Mouse (Mus musculus): ENCODE data around the gene Rita1. TPM values are rescaled to one million over a fixed set of nuclear protein-coding genes. Genes with fewer than 3 reads are reported as not detected.

The Rita1 gene
- polyA plus RNA-seq, 1 experiment from 2014 or later, result 6.1 TPM

DNA sequence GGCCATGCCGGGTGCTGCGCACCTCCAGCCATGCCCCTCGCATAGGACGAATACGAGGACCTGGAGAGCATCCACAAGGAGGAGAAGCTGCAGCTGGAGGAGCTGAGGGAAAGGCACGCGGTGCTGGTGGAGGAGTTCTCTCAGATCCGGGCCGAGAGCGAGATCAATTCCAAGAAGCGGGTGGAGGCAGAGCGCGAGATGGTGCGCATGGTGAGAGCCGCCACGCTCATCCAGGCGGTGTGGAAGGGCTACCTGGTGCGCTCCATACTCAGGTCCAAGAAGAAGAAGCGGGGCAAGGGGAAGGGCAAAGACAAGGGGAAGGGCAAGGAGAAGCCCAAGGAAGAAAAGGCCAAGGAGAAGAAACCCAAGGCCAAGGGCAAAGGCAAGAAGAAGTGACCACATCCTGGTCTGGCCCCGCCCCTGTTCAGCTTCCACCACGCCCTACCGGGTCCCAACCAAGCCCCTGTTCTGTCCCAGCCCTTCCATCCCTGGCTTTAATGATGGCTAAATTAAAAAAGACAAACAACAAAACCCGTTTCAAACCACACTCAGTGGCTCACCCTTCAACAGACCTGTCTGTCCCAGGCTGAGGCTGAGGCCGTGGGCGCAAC is 5.7 kb downstream of the Rita1 start:
- no peak overlapping the region for H3K27ac ChIP-seq (ENCODE audit: low read depth, low read length)
- WGBS, result 75% methylated on average over 25 of the region's 25 CpGs
- TF ChIP-seq CTCF (IDR thresholded peaks at IDR 0.05; ENCODE audit: low read depth), result no peak
- ATAC-seq, result no peak
- no peak overlapping the region for H3K4me2 ChIP-seq (replicated peaks; ENCODE audit: low read depth)
- peaks cover 9% of the 10 kb centered on the region; the same call in 1 of the 2 replicates for H3K36me3 ChIP-seq (ENCODE audit: control insufficient read depth, insufficient read depth)
- no peak overlapping the region for H3K9ac ChIP-seq (ENCODE audit: low read depth, low read length)
- H3K27me3 ChIP-seq (replicated peaks; ENCODE audit: control insufficient read depth, insufficient read depth, low read length), result no peaks in the 10 kb centered on the region
- H3K9me3 ChIP-seq (ENCODE audit: control insufficient read depth), result no peaks in the 10 kb centered on the region
- H3K4me1 ChIP-seq (replicated peaks; ENCODE audit: control insufficient read depth, insufficient read depth, low read length), result no peaks in the 10 kb centered on the region
- no peak overlapping the region for H3K4me3 ChIP-seq (ENCODE audit: low read depth, low read length)

GRCm38 (mm10) chr5:120605688-120606087 is 6.7 kb downstream of the Rita1 start:
- no peaks in the 10 kb centered on the region for H3K9me3 ChIP-seq (ENCODE audit: control insufficient read depth)
- no peak overlapping the region for H3K27ac ChIP-seq (ENCODE audit: low read depth, low read length)
- ATAC-seq, result peak; percentile 60
- H3K4me1 ChIP-seq (replicated peaks; ENCODE audit: control insufficient read depth, insufficient read depth, low read length), result no peaks in the 10 kb centered on the region
- H3K4me2 ChIP-seq (replicated peaks; ENCODE audit: low read depth), result peak overlapping the region; percentile 62
- under 1% methylated on average over 8 of the region's 8 CpGs for WGBS
- no peak overlapping the region for H3K9ac ChIP-seq (ENCODE audit: low read depth, low read length)
- TF ChIP-seq CTCF (IDR thresholded peaks at IDR 0.05; ENCODE audit: low read depth), result peak; percentile 95
- H3K27me3 ChIP-seq (replicated peaks; ENCODE audit: control insufficient read depth, insufficient read depth, low read length), result no peaks in the 10 kb centered on the region
- peaks cover 9% of the 10 kb centered on the region; the same call in 1 of the 2 replicates for H3K36me3 ChIP-seq (ENCODE audit: control insufficient read depth, insufficient read depth)
- H3K4me3 ChIP-seq (ENCODE audit: low read depth, low read length), result peak overlapping the region; percentile 27

GRCm38 (mm10) chr5:120605241-120605661 is 7.1 kb downstream of the Rita1 start:
- peaks cover 9% of the 10 kb centered on the region; the same call in 1 of the 2 replicates for H3K36me3 ChIP-seq (ENCODE audit: control insufficient read depth, insufficient read depth)
- TF ChIP-seq CTCF (IDR thresholded peaks at IDR 0.05; ENCODE audit: low read depth), result no peak
- H3K4me1 ChIP-seq (replicated peaks; ENCODE audit: control insufficient read depth, insufficient read depth, low read length), result no peaks in the 10 kb centered on the region
- peak overlapping the region; percentile 11; the same call in 1 of the 2 replicates for H3K9ac ChIP-seq (ENCODE audit: low read depth, low read length)
- H3K4me3 ChIP-seq (ENCODE audit: low read depth, low read length), result peak overlapping the region; percentile 27
- 5% methylated on average over 10 of the region's 10 CpGs for WGBS
- no peaks in the 10 kb centered on the region for H3K9me3 ChIP-seq (ENCODE audit: control insufficient read depth)
- ATAC-seq, result no peak
- H3K27me3 ChIP-seq (replicated peaks; ENCODE audit: control insufficient read depth, insufficient read depth, low read length), result no peaks in the 10 kb centered on the region
- peak overlapping the region; percentile 62 for H3K4me2 ChIP-seq (replicated peaks; ENCODE audit: low read depth)
- H3K27ac ChIP-seq (ENCODE audit: low read depth, low read length), result no peak overlapping the region

DNA sequence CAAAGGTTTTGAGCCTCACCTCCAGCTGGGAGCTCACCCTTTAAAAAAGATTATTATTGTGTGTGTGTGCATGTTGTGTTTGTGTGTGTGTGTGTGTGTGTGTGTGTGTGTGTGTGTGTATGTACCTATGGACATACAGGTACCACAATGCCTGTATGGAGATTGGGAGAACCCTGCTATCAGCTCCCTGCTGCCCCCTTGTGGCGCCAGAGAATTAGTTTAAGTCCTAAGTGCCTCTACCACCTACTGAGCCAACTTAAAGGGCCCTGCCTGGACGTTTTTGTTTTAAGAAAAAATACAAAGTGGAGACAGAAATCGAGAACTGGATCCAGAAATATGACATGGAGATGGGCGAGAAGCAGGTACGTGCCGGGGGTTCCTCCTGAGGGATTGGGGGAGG is 7.5 kb downstream of the Rita1 start:
- 4% methylated on average over 6 of the region's 6 CpGs for WGBS

DNA sequence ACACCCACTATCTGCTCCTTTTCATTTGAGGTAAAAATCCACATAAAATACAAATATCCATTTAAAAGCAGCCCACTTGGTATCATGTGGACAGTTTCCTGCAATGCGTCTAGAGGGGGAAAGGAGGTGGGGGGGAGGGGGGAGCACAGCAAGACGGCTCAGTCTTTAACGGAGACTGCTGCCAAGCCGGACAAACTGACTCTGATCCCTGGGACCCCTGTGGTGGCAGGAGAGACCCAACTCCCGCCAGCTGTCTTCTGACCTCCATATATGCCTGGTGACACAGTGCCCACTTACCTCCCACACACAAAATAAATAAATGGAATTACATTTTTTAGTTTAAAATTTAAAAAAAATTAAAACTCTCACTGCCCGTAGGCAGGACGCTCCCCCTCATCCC is 8.9 kb downstream of the Rita1 start:
- Histone ChIP-seq H3K9me3 (ENCODE audit: control insufficient read depth) (no peaks in the 10 kb centered on the region), H3K4me3 (ENCODE audit: low read depth, low read length) (no peak overlapping the region), H3K9ac (ENCODE audit: low read depth, low read length) (no peak overlapping the region), H3K4me1 (replicated peaks; ENCODE audit: control insufficient read depth, insufficient read depth, low read length) (no peaks in the 10 kb centered on the region), H3K27ac (ENCODE audit: low read depth, low read length) (no peak overlapping the region), H3K36me3 (ENCODE audit: control insufficient read depth, insufficient read depth) (peaks cover 4% of the 10 kb centered on the region; the same call in 1 of the 2 replicates), H3K4me2 (replicated peaks; ENCODE audit: low read depth) (no peak overlapping the region), H3K27me3 (replicated peaks; ENCODE audit: control insufficient read depth, insufficient read depth, low read length) (no peaks in the 10 kb centered on the region)
- WGBS, result 89% methylated on average over 7 of the region's 7 CpGs
- no peak for ATAC-seq
- TF ChIP-seq CTCF (IDR thresholded peaks at IDR 0.05; ENCODE audit: low read depth), result no peak

More for the DNA sequence above, 7.5 kb downstream of the Rita1 start:
- peak; percentile 92 for TF ChIP-seq CTCF (IDR thresholded peaks at IDR 0.05; ENCODE audit: low read depth)
- Histone ChIP-seq H3K27me3 (replicated peaks; ENCODE audit: control insufficient read depth, insufficient read depth, low read length) (no peaks in the 10 kb centered on the region), H3K9me3 (ENCODE audit: control insufficient read depth) (no peaks in the 10 kb centered on the region), H3K4me3 (ENCODE audit: low read depth, low read length) (peak overlapping the region; percentile 27), H3K4me1 (replicated peaks; ENCODE audit: control insufficient read depth, insufficient read depth, low read length) (no peaks in the 10 kb centered on the region), H3K36me3 (ENCODE audit: control insufficient read depth, insufficient read depth) (peaks cover 9% of the 10 kb centered on the region; the same call in 1 of the 2 replicates), H3K27ac (ENCODE audit: low read depth, low read length) (no peak overlapping the region), H3K4me2 (replicated peaks; ENCODE audit: low read depth) (peak overlapping the region; percentile 62), H3K9ac (ENCODE audit: low read depth, low read length) (peak overlapping the region; percentile 11; the same call in 1 of the 2 replicates)
- ATAC-seq, result peak; percentile 38; the same call in 1 of the 2 replicates

- Histone ChIP-seq H3K4me2 (replicated peaks; ENCODE audit: low read depth) (no peak overlapping the region), H3K4me3 (ENCODE audit: low read depth, low read length) (no peak overlapping the region), H3K9me3 (ENCODE audit: control insufficient read depth) (no peaks in the 10 kb centered on the region), H3K27ac (ENCODE audit: low read depth, low read length) (no peak overlapping the region), H3K27me3 (replicated peaks; ENCODE audit: control insufficient read depth, insufficient read depth, low read length) (no peaks in the 10 kb centered on the region), H3K9ac (ENCODE audit: low read depth, low read length) (no peak overlapping the region), H3K36me3 (ENCODE audit: control insufficient read depth, insufficient read depth) (no peaks in the 10 kb centered on the region), H3K4me1 (replicated peaks; ENCODE audit: control insufficient read depth, insufficient read depth, low read length) (no peaks in the 10 kb centered on the region)
- no peak for TF ChIP-seq CTCF (IDR thresholded peaks at IDR 0.05; ENCODE audit: low read depth)
- ATAC-seq, result no peak
- WGBS, result 93% methylated on average over 12 of the region's 12 CpGs
Observed at GRCm38 (mm10) chr5:120602210-120602609, 10.2 kb downstream of the Rita1 start.
